Mouse (Mus musculus) brain, embryonic 14.5 days (tissue): ENCODE data around the gene Astn1.

ENCODE experiments used
- CTCF ChIP-seq: fragments of 200-500 bp; IDR thresholded peaks from 2 replicates; pipeline ENCODE4 v1.5.1; 2012; ENCODE audit warnings: inconsistent platforms, mild to moderate bottlenecking, moderate library complexity, borderline replicate concordance; ENCODE audit not compliant: insufficient read depth, insufficient read length; ENCODE audit errors: extremely low read depth
- POLR2A ChIP-seq: fragments of 200-500 bp; IDR thresholded peaks from 2 replicates; pipeline ENCODE4 v1.6.1; 2012; ENCODE audit warnings: mild to moderate bottlenecking, inconsistent platforms, borderline replicate concordance; ENCODE audit not compliant: poor library complexity, insufficient read depth, insufficient read length, severe bottlenecking; ENCODE audit errors: extremely low read depth

DNA sequence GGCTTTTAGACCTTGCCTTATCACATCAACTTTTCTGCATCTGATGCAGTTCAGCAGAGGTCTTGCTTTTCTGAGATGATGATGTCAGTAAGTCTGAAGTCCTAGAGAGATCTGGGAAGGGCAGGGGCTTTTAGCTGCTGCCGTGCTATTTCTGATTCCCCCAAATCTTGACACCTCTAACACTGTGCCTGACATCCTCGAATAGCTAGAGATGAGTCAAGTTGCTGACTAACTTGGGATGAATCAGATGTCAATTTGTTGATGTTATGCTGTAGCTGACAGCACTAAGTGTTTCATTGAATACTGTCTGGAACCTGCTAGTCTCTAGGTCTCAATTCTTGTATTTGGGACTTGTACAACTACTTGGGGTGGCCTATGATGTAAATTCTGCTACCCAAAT is 121.7 kb downstream of the Astn1 start:
- TF ChIP-seq POLR2A (no peak), CTCF (no peak)
